Mouse (Mus musculus) CD4-positive, CD25-positive, alpha-beta regulatory T cell, adult 4 months (primary cell): Measurements from ENCODE around the gene Map4. TPM values are rescaled to one million over a fixed set of nuclear protein-coding genes. Genes with fewer than 3 reads are reported as not detected.

Experiments used
- ATAC-seq: one replicate; pipeline ENCODE4 v1.8.0; 2017
- polyA plus RNA-seq, 2 experiments: library from polyadenylated mRNA; unstranded; fragments of 100-300 nt; shearing (Covaris generic); gene quantifications; one replicate each; pipeline ENCODE4 v1.2.1; 2017

Gene Map4
- polyA plus RNA-seq, 2 experiments from 2014 or later = 36.8 to 41.0 TPM

GRCm38 (mm10) chr9:110002413-110002812 is 71.2 kb downstream of the Map4 start:
- no peak for ATAC-seq

- no peak for ATAC-seq
Observed at GRCm38 (mm10) chr9:110019224-110019623, 88.0 kb downstream of the Map4 start.

- no peak for ATAC-seq
Observed at GRCm38 (mm10) chr9:110020405-110020804, 89.1 kb downstream of the Map4 start.

- ATAC-seq = no peak
Observed at GRCm38 (mm10) chr9:110021463-110021862, 90.2 kb downstream of the Map4 start.

- ATAC-seq = no peak
Observed at GRCm38 (mm10) chr9:110022151-110022550, 90.9 kb downstream of the Map4 start.

GRCm38 (mm10) chr9:110035091-110035490 is 103.8 kb downstream of the Map4 start:
- no peak for ATAC-seq

GRCm38 (mm10) chr9:110037895-110038294 is 106.6 kb downstream of the Map4 start:
- no peak for ATAC-seq

GRCm38 (mm10) chr9:110038485-110038884 is 107.2 kb downstream of the Map4 start:
- no peak for ATAC-seq

- ATAC-seq = no peak
Observed at GRCm38 (mm10) chr9:110044373-110044772, 113.1 kb downstream of the Map4 start.

GRCm38 (mm10) chr9:110045763-110046377 is 114.6 kb downstream of the Map4 start:
- no peak for ATAC-seq

GRCm38 (mm10) chr9:110047260-110047659 is 116.0 kb downstream of the Map4 start:
- ATAC-seq = no peak

GRCm38 (mm10) chr9:110047857-110048256 is 116.6 kb downstream of the Map4 start:
- no peak for ATAC-seq

GRCm38 (mm10) chr9:110051184-110051583 is 119.9 kb downstream of the Map4 start:
- ATAC-seq = no peak

GRCm38 (mm10) chr9:110051869-110052661 is 120.8 kb downstream of the Map4 start:
- no peak for ATAC-seq

- ATAC-seq = no peak
Observed at GRCm38 (mm10) chr9:110052951-110053304, 121.7 kb downstream of the Map4 start.

GRCm38 (mm10) chr9:110053305-110054079 is 122.2 kb downstream of the Map4 start:
- no peak for ATAC-seq

GRCm38 (mm10) chr9:110054080-110054421 is 122.8 kb downstream of the Map4 start:
- ATAC-seq = no peak

- no peak for ATAC-seq
Observed at GRCm38 (mm10) chr9:110054781-110055180, 123.5 kb downstream of the Map4 start.

- ATAC-seq = no peak
Observed at GRCm38 (mm10) chr9:110057200-110057599, 125.9 kb downstream of the Map4 start.

- ATAC-seq = no peak
Observed at GRCm38 (mm10) chr9:110060761-110061160, 129.5 kb downstream of the Map4 start.

GRCm38 (mm10) chr9:110062405-110062804 is 131.1 kb downstream of the Map4 start:
- no peak for ATAC-seq

- ATAC-seq = no peak
Observed at GRCm38 (mm10) chr9:110062861-110063260, 131.6 kb downstream of the Map4 start.

- no peak for ATAC-seq
Observed at GRCm38 (mm10) chr9:110064641-110065040, 133.4 kb downstream of the Map4 start.

- no peak for ATAC-seq
Observed at GRCm38 (mm10) chr9:110068745-110069144, 137.5 kb downstream of the Map4 start.
